Mouse (Mus musculus): ENCODE measurements at regions not wholly inside any gene's neighbourhood (a gene's known extent, or its start where the extent isn't known, plus 50 kb on each side); places are given as distances from the start of the nearest gene placed in this dataset.
A peak's percentile ranks its signal among the peaks of the same experiment; 100 is the strongest.

DNA sequence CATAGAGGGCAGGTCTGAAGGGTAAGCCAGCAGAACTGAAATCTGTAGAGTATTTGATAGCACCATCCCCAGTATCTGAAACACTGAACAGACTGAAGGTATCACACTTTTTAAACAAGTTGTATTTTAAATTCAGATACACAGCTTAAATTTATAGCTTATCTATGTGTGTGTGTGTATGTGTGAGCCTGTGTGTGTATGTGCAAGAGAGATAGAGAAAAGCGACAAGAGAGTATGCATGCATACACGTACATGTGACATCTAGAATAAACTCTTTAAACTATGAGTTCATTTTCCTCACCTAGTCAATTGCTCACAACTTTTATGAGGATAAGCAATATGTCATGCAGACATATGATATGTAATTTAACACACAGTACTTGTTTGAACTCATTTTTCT, 588.7 kb downstream of the Cetn3 start:
- Histone ChIP-seq H3K27me3 (ENCODE audit: insufficient read depth, low read length) (no peaks in the 10 kb centered on the region), H3K9ac (replicated peaks; ENCODE audit: low read length, poor library complexity, severe bottlenecking) (no peak overlapping the region), H3K36me3 (ENCODE audit: insufficient read depth, low read length) (no peaks in the 10 kb centered on the region), H3K4me1 (ENCODE audit: insufficient read depth, low read length) (no peaks in the 10 kb centered on the region), H3K4me3 (ENCODE audit: low read depth, low read length) (no peak overlapping the region), H3K9me3 (ENCODE audit: low read length) (no peaks in the 10 kb centered on the region), H3K4me2 (ENCODE audit: low read depth, low read length, poor library complexity, severe bottlenecking) (no peak overlapping the region), H3K27ac (ENCODE audit: low read depth, low read length) (no peak overlapping the region)
- TF ChIP-seq CTCF (IDR thresholded peaks at IDR 0.05): no peak
- DNase-seq (ENCODE audit: low spot score) (no peak), ATAC-seq (ENCODE audit: low FRiP score) (no peak)
- 99% methylated on average over 2 of the region's 2 CpGs for WGBS

GRCm38 (mm10) chr13:82372612-82373011, 589.7 kb downstream of the Cetn3 start:
- 33% methylated on average over 4 of the region's 4 CpGs for WGBS
- no peak overlapping the region for H3K27ac ChIP-seq (ENCODE audit: low read depth, low read length)
- ATAC-seq (ENCODE audit: low FRiP score): no peak; the same call in 1 of the 2 replicates
- H3K4me2 ChIP-seq (ENCODE audit: low read depth, low read length, poor library complexity, severe bottlenecking): no peak overlapping the region
- H3K9ac ChIP-seq (replicated peaks; ENCODE audit: low read length, poor library complexity, severe bottlenecking): no peak overlapping the region
- no peak for TF ChIP-seq CTCF (IDR thresholded peaks at IDR 0.05)
- no peaks in the 10 kb centered on the region for H3K36me3 ChIP-seq (ENCODE audit: insufficient read depth, low read length)
- H3K27me3 ChIP-seq (ENCODE audit: insufficient read depth, low read length): no peaks in the 10 kb centered on the region
- H3K4me3 ChIP-seq (ENCODE audit: low read depth, low read length): no peak overlapping the region
- no peaks in the 10 kb centered on the region for H3K4me1 ChIP-seq (ENCODE audit: insufficient read depth, low read length)
- DNase-seq (ENCODE audit: low spot score): peak; percentile 56
- no peaks in the 10 kb centered on the region for H3K9me3 ChIP-seq (ENCODE audit: low read length)

DNA sequence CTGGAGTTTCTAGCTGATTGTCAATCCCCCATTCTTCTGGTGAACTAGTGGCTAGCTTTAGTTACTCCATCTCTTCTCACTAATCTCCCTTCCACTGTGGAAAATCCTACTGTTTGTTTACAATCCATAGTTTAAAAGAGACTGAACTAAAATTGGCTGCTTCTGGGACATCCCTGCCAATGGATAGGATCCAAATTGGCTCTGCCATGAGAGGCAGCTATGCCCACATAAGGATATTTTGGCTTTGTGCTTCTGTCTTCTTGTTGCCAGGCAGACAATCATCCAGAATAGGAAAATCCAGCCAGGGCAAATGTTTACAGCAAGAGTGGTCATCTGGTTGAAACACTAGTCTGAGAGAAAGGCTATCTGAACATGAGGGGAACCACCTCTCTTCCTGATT, 610.0 kb downstream of the Cetn3 start:
- H3K4me2 ChIP-seq (ENCODE audit: low read depth, low read length, poor library complexity, severe bottlenecking): no peak overlapping the region
- H3K36me3 ChIP-seq (ENCODE audit: insufficient read depth, low read length): no peaks in the 10 kb centered on the region
- ATAC-seq (ENCODE audit: low FRiP score) (no peak), DNase-seq (ENCODE audit: low spot score) (peak; percentile 60)
- H3K4me3 ChIP-seq (ENCODE audit: low read depth, low read length): no peak overlapping the region
- TF ChIP-seq CTCF (IDR thresholded peaks at IDR 0.05): no peak
- no peaks in the 10 kb centered on the region for H3K9me3 ChIP-seq (ENCODE audit: low read length)
- H3K9ac ChIP-seq (replicated peaks; ENCODE audit: low read length, poor library complexity, severe bottlenecking): no peak overlapping the region
- no peaks in the 10 kb centered on the region for H3K27me3 ChIP-seq (ENCODE audit: insufficient read depth, low read length)
- no peaks in the 10 kb centered on the region for H3K4me1 ChIP-seq (ENCODE audit: insufficient read depth, low read length)
- H3K27ac ChIP-seq (ENCODE audit: low read depth, low read length): no peak overlapping the region

DNA sequence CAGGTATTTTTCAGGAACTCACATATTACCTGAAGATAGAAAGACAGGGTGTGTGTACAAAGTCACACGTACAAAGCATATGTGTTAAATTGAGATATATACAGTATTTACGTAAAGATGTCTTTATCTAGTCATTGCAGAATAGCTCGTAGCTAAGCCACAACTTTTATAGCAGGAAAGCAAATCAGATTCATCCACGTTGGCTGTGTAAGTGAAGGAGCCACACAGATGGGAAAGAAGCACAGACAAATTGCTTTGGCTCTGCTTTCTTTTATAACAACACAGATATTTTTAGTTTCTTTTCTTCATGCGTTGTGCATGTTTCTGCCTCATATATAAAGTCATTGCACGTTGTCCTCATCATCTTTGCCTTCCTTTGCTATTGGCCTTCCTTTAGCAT, 610.6 kb downstream of the Cetn3 start:
- Histone ChIP-seq H3K4me3 (ENCODE audit: low read depth, low read length) (no peak overlapping the region), H3K27ac (ENCODE audit: low read depth, low read length) (no peak overlapping the region), H3K9ac (replicated peaks; ENCODE audit: low read length, poor library complexity, severe bottlenecking) (no peak overlapping the region), H3K4me1 (ENCODE audit: insufficient read depth, low read length) (no peaks in the 10 kb centered on the region), H3K27me3 (ENCODE audit: insufficient read depth, low read length) (no peaks in the 10 kb centered on the region), H3K9me3 (ENCODE audit: low read length) (no peaks in the 10 kb centered on the region), H3K36me3 (ENCODE audit: insufficient read depth, low read length) (no peaks in the 10 kb centered on the region), H3K4me2 (ENCODE audit: low read depth, low read length, poor library complexity, severe bottlenecking) (no peak overlapping the region)
- DNase-seq (ENCODE audit: low spot score): no peak
- no peak for ATAC-seq (ENCODE audit: low FRiP score)
- TF ChIP-seq CTCF (IDR thresholded peaks at IDR 0.05): no peak
- WGBS: 85% methylated on average over 6 of the region's 6 CpGs

- no peaks in the 10 kb centered on the region for H3K36me3 ChIP-seq (ENCODE audit: insufficient read depth, low read length)
- H3K9me3 ChIP-seq (ENCODE audit: low read length): no peaks in the 10 kb centered on the region
- DNase-seq (ENCODE audit: low spot score) (no peak), ATAC-seq (ENCODE audit: low FRiP score) (no peak)
- no peaks in the 10 kb centered on the region for H3K4me1 ChIP-seq (ENCODE audit: insufficient read depth, low read length)
- WGBS: 87% methylated on average over 3 of the region's 3 CpGs
- no peak overlapping the region for H3K27ac ChIP-seq (ENCODE audit: low read depth, low read length)
- no peaks in the 10 kb centered on the region for H3K27me3 ChIP-seq (ENCODE audit: insufficient read depth, low read length)
- no peak overlapping the region for H3K4me2 ChIP-seq (ENCODE audit: low read depth, low read length, poor library complexity, severe bottlenecking)
- H3K4me3 ChIP-seq (ENCODE audit: low read depth, low read length): no peak overlapping the region
- TF ChIP-seq CTCF (IDR thresholded peaks at IDR 0.05): no peak
- no peak overlapping the region for H3K9ac ChIP-seq (replicated peaks; ENCODE audit: low read length, poor library complexity, severe bottlenecking)
These were observed 630.8 kb downstream of the Cetn3 start for GRCm38 (mm10) chr13:82413677-82414076.

DNA sequence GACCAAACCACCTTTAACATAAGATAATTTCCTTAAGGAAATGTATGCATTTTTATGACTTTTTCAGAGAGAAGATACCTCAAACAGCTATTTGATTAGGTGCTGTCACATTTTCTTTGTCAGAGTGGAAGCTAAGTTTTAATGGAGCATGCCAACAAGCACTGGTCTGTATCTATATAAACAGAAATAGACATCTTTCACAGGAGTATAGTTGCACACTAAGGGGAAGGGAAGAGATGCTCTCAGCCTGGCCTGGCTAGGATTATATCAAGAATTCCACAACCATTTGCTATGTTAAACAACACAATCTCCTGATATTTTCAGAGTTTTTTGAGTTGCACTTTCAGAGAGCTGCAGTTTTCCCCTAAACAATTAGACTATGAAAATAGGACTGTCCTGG, 638.1 kb downstream of the Cetn3 start:
- Histone ChIP-seq H3K4me3 (ENCODE audit: low read depth, low read length) (no peak overlapping the region), H3K9ac (replicated peaks; ENCODE audit: low read length, poor library complexity, severe bottlenecking) (no peak overlapping the region), H3K4me2 (ENCODE audit: low read depth, low read length, poor library complexity, severe bottlenecking) (no peak overlapping the region), H3K36me3 (ENCODE audit: insufficient read depth, low read length) (no peaks in the 10 kb centered on the region), H3K4me1 (ENCODE audit: insufficient read depth, low read length) (no peaks in the 10 kb centered on the region), H3K27me3 (ENCODE audit: insufficient read depth, low read length) (no peaks in the 10 kb centered on the region), H3K9me3 (ENCODE audit: low read length) (no peaks in the 10 kb centered on the region), H3K27ac (ENCODE audit: low read depth, low read length) (no peak overlapping the region)
- no peak for TF ChIP-seq CTCF (IDR thresholded peaks at IDR 0.05)
- no peak for ATAC-seq (ENCODE audit: low FRiP score)
- no peak for DNase-seq (ENCODE audit: low spot score)
